Mouse (Mus musculus) megakaryocyte-erythroid progenitor cell, adult 5-6 weeks (primary cell): ENCODE measurements around the gene Trpm2. TPM values are rescaled to one million over a fixed set of nuclear protein-coding genes. Genes with fewer than 3 reads are reported as not detected.

Experiments used
- ATAC-seq: replicated peaks from 2 replicates; pipeline ENCODE4 v1.8.0; 2016; ENCODE audit warnings: mild to moderate bottlenecking, inconsistent platforms; ENCODE audit not compliant: severe bottlenecking, poor library complexity, low FRiP score, low TSS enrichment
- total RNA-seq, 2 experiments: library from RNA; stranded (forward) in 1 of 2; stranded (reverse) in 1 of 2; fragments of 200-1000, 215-1000 nt in 1 of 2; fragments of >200 nt in 1 of 2; fragmentation: Nextera tagmentation in 1 of 2; gene quantifications; 2 replicates each; pipeline ENCODE4 v1.2.3; 2014 to 2017

Gene Trpm2
- total RNA-seq, 2 experiments from 2014 or later, result 0.23 TPM; not detected in 1

DNA sequence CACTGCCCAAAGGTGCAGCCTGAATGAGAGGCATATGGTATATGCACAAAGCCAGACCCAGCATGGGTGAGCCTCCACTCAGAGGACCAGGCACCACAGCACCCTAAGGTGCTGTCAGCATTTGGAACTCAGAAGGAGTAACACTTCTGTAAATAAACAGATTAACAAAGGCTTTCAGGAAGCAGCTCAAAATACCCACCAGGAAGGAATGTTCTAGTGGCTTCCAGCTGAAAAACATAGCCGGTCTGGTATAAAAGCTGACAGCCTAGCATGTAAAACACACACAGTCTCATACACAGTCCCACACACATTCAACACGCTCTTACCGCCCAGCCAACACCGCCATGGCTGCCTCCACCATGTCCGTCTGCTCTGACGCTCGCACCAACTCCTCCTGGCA is 108.7 kb downstream of the Trpm2 start, which contains the start of gene Gm3285:
Gene Gm3285 (plus strand): TSS at position 301 of the 400 bp plus-strand sequence.
- ATAC-seq, result no peak

Other genes with a start within 250 kb of the Trpm2 start
- gene Krtap12-1, start 250.0 kb downstream of the Trpm2 start, total RNA-seq (2014; fragmentation: Nextera tagmentation), result not detected in 2 replicates
- not detected in 2 replicates for gene Krtap12-1, start 250.0 kb downstream of the Trpm2 start, total RNA-seq (2017)
- not detected in 2 replicates for gene Gm10100, start 244.1 kb downstream of the Trpm2 start, total RNA-seq (2014; fragmentation: Nextera tagmentation)
- not detected in 2 replicates for gene Gm10100, start 244.1 kb downstream of the Trpm2 start, total RNA-seq (2017)
- not detected in 2 replicates for gene Gm18596, start 227.9 kb downstream of the Trpm2 start, total RNA-seq (2014; fragmentation: Nextera tagmentation)
- gene Gm18596, start 227.9 kb downstream of the Trpm2 start, total RNA-seq (2017), result not detected in 2 replicates
- not detected in 2 replicates for gene Gm9736, start 219.2 kb downstream of the Trpm2 start, total RNA-seq (2014; fragmentation: Nextera tagmentation)
- not detected in 2 replicates for gene Gm9736, start 219.2 kb downstream of the Trpm2 start, total RNA-seq (2017)
- not detected in 2 replicates for gene Gm3233, start 210.9 kb downstream of the Trpm2 start, total RNA-seq (2014; fragmentation: Nextera tagmentation)
- gene Gm3233, start 210.9 kb downstream of the Trpm2 start, total RNA-seq (2017), result not detected in 2 replicates
- gene Gm3238, start 199.2 kb downstream of the Trpm2 start, total RNA-seq (2014; fragmentation: Nextera tagmentation), result not detected in 2 replicates
- gene Gm3238, start 199.2 kb downstream of the Trpm2 start, total RNA-seq (2017), result not detected in 2 replicates
- not detected in 2 replicates for gene Gm7138, start 193.6 kb downstream of the Trpm2 start, total RNA-seq (2014; fragmentation: Nextera tagmentation)
- gene Gm7138, start 193.6 kb downstream of the Trpm2 start, total RNA-seq (2017), result not detected in 2 replicates
- not detected in 2 replicates for gene Gm3250, start 188.0 kb downstream of the Trpm2 start, total RNA-seq (2014; fragmentation: Nextera tagmentation)
- not detected in 2 replicates for gene Gm3250, start 188.0 kb downstream of the Trpm2 start, total RNA-seq (2017)
- gene Gm7137, start 182.4 kb downstream of the Trpm2 start, total RNA-seq (2014; fragmentation: Nextera tagmentation), result not detected in 2 replicates
- gene Gm7137, start 182.4 kb downstream of the Trpm2 start, total RNA-seq (2017), result not detected in 2 replicates
- gene Gm9639, start 175.5 kb downstream of the Trpm2 start, total RNA-seq (2014; fragmentation: Nextera tagmentation), result not detected in 2 replicates
- not detected in 2 replicates for gene Gm9639, start 175.5 kb downstream of the Trpm2 start, total RNA-seq (2017)
- not detected in 2 replicates for gene Gm19668, start 171.4 kb downstream of the Trpm2 start, total RNA-seq (2014; fragmentation: Nextera tagmentation)
- not detected in 2 replicates for gene Gm19668, start 171.4 kb downstream of the Trpm2 start, total RNA-seq (2017)
- not detected in 2 replicates for gene Gm9507, start 158.7 kb downstream of the Trpm2 start, total RNA-seq (2014; fragmentation: Nextera tagmentation)
- not detected in 2 replicates for gene Gm9507, start 158.7 kb downstream of the Trpm2 start, total RNA-seq (2017)
- not detected in 2 replicates for gene Gm2696, start 155.9 kb downstream of the Trpm2 start, total RNA-seq (2014; fragmentation: Nextera tagmentation)
- gene Gm2696, start 155.9 kb downstream of the Trpm2 start, total RNA-seq (2017), result not detected in 2 replicates
- not detected in 2 replicates for gene Krtap10-4, start 143.5 kb downstream of the Trpm2 start, total RNA-seq (2014; fragmentation: Nextera tagmentation)
- not detected in 2 replicates for gene Krtap10-4, start 143.5 kb downstream of the Trpm2 start, total RNA-seq (2017)
- gene Krtap10-10, start 134.6 kb downstream of the Trpm2 start, total RNA-seq (2014; fragmentation: Nextera tagmentation), result not detected in 2 replicates
- not detected in 2 replicates for gene Krtap10-10, start 134.6 kb downstream of the Trpm2 start, total RNA-seq (2017)
- gene Gm36176, start 123.8 kb downstream of the Trpm2 start, total RNA-seq (2014; fragmentation: Nextera tagmentation), result not detected in 2 replicates
- not detected in 2 replicates for gene Gm36176, start 123.8 kb downstream of the Trpm2 start, total RNA-seq (2017)
- not detected in 2 replicates for gene Gm10318, start 117.7 kb downstream of the Trpm2 start, total RNA-seq (2014; fragmentation: Nextera tagmentation)
- not detected in 2 replicates for gene Gm10318, start 117.7 kb downstream of the Trpm2 start, total RNA-seq (2017)
- not detected in 2 replicates for gene Gm3285, start 108.6 kb downstream of the Trpm2 start, total RNA-seq (2014; fragmentation: Nextera tagmentation)
- gene Gm3285, start 108.6 kb downstream of the Trpm2 start, total RNA-seq (2017), result not detected in 2 replicates
- not detected in 2 replicates for gene Lrrc3, start 68.0 kb downstream of the Trpm2 start, total RNA-seq (2014; fragmentation: Nextera tagmentation)
- not detected in 2 replicates for gene Lrrc3, start 68.0 kb downstream of the Trpm2 start, total RNA-seq (2017)
- gene 1810043G02Rik, start 8.0 kb upstream of the Trpm2 start, total RNA-seq (2014; fragmentation: Nextera tagmentation), result 6.0 and 18.0 TPM in 2 replicates
- 5.2 and 10.6 TPM in 2 replicates for gene 1810043G02Rik, start 8.0 kb upstream of the Trpm2 start, total RNA-seq (2017)
- gene Pfkl, start 39.5 kb upstream of the Trpm2 start, total RNA-seq (2014; fragmentation: Nextera tagmentation), result 40.4 and 44.0 TPM in 2 replicates
- gene Pfkl, start 39.5 kb upstream of the Trpm2 start, total RNA-seq (2017), result 26.4 and 51.9 TPM in 2 replicates
- gene Dnmt3l, start 71.4 kb upstream of the Trpm2 start, total RNA-seq (2014; fragmentation: Nextera tagmentation), result not detected in 2 replicates
- not detected in 2 replicates for gene Dnmt3l, start 71.4 kb upstream of the Trpm2 start, total RNA-seq (2017)
- gene Aire, start 73.0 kb upstream of the Trpm2 start, total RNA-seq (2014; fragmentation: Nextera tagmentation), result not detected in 2 replicates
- not detected in 2 replicates for gene Aire, start 73.0 kb upstream of the Trpm2 start, total RNA-seq (2017)
- gene Icosl, start 98.7 kb upstream of the Trpm2 start, total RNA-seq (2014; fragmentation: Nextera tagmentation), result 0.37 and 4.9 TPM in 2 replicates
- gene Icosl, start 98.7 kb upstream of the Trpm2 start, total RNA-seq (2017), result 0.57 and 1.4 TPM in 2 replicates
- gene D10Jhu81e, start 199.2 kb upstream of the Trpm2 start, total RNA-seq (2014; fragmentation: Nextera tagmentation), result 42.1 and 48.7 TPM in 2 replicates
- gene D10Jhu81e, start 199.2 kb upstream of the Trpm2 start, total RNA-seq (2017), result 94.9 and 103 TPM in 2 replicates
- gene Pwp2, start 214.6 kb upstream of the Trpm2 start, total RNA-seq (2014; fragmentation: Nextera tagmentation), result 25.5 and 31.4 TPM in 2 replicates
- gene Pwp2, start 214.6 kb upstream of the Trpm2 start, total RNA-seq (2017), result 37.0 and 47.2 TPM in 2 replicates